Mouse (Mus musculus) E14TG2a.4 (cell line): ENCODE data around the gene Neurod6.

ENCODE experiments used
- CTCF ChIP-seq: conservative IDR thresholded peaks from 2 replicates; pipeline ENCODE4 v1.5.1; 2014; ENCODE audit warnings: low read length
- POU5F1 ChIP-seq: IDR thresholded peaks from 2 replicates; pipeline ENCODE4 v1.6.1; 2014; ENCODE audit warnings: low read length, borderline replicate concordance

GRCm38 (mm10) chr6:55646824-55647560 lies 34.1 kb downstream of the Neurod6 start:
- TF ChIP-seq CTCF = no peak
- TF ChIP-seq POU5F1 = no peak
